Mouse (Mus musculus): ENCODE data around the gene Olig1.

The Olig1 gene

DNA sequence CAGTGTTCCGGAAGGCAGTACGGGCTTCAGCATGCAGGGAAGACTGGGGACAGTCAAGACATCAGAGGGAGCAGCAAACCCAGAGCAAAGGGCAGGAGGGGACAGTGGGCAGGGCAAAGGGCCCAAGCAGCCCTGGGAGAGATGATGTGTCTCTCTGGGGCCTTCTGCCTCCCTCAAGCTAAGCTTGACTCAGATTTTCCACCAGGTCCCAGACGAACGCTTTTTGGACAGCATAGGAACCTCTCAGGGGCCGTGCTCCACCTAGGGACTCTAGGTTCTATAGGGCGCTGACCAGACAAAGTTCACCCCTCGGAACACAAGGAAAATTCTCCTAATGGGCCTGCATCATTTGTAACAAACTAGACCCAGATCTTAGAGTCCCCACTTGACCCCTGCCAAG, 29.8 kb downstream of the Olig1 start:
- in situ Hi-C loops (cut with MboI; ENCODE audit: low pct_unique_long_range_greater_than_20kb in 1 of 2, low sequenced_read_pairs in 2 of 2, unreplicated experiment in 1 of 2), result no loop called here

DNA sequence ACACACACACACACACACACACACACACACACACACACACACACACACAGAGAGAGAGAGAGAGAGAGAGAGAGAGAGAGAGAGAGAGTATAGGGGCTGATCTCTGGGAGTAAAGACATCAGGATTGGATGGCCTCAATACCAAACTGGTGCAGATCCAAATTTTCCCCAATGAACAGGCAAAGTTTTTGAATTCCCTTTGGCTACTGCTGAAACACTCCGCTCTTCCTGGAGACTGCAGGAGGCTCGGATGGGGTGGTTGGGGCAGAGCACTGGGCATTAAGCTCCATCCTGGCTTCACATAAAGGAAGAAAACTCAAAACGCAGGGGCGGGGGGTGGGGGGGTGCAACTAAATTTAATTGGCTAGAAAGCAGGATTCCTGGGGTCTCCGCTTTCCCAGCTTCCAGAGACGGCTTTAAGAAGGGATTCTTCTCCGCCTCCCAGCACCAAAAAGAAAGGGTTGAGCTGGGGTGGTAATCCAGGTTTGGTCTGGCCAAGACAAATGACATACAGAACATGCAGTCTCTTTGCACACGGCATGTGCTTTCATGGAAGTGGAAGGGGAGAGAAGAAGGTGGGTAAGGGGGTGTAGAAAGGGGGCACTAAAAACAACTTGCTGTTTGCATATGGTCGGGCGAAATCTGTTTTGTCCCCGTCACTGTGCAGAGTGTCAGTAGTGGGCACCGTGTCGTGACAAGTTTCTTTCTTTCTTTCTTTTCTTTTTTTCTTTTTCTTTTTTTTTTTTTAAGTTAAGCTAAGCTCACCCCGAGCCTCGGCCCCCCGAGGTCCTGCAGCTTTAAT, 31.3 kb downstream of the Olig1 start:
- in situ Hi-C loops (cut with MboI; ENCODE audit: low pct_unique_long_range_greater_than_20kb in 1 of 2, low sequenced_read_pairs in 2 of 2, unreplicated experiment in 1 of 2), result no loop called here

DNA sequence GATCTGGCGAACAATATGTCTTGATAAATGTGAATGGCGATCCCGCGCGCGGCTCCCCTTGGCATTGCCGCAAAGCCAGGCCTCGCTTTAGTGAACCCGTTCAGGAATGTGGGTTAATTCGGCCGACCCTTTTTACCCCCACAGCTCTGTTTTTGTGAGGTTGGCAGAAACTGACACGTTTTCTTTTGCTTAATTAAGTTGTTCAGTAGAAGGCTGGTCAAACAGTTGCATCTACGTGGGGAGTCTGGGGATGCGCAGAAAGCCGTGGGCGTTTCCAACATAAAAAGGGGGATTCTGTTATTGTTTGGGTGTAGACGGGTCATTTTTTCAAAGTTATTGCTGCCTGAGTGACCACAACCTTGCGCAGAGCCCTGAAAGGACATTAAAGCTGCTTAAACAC, 31.9 kb downstream of the Olig1 start:
- in situ Hi-C loops (cut with MboI; ENCODE audit: low pct_unique_long_range_greater_than_20kb in 1 of 2, low sequenced_read_pairs in 2 of 2, unreplicated experiment in 1 of 2), result no loop called here

GRCm38 (mm10) chr16:91303776-91304709, 34.5 kb downstream of the Olig1 start:
- in situ Hi-C loops (cut with MboI; ENCODE audit: low pct_unique_long_range_greater_than_20kb in 1 of 2, low sequenced_read_pairs in 2 of 2, unreplicated experiment in 1 of 2), result no loop called here

DNA sequence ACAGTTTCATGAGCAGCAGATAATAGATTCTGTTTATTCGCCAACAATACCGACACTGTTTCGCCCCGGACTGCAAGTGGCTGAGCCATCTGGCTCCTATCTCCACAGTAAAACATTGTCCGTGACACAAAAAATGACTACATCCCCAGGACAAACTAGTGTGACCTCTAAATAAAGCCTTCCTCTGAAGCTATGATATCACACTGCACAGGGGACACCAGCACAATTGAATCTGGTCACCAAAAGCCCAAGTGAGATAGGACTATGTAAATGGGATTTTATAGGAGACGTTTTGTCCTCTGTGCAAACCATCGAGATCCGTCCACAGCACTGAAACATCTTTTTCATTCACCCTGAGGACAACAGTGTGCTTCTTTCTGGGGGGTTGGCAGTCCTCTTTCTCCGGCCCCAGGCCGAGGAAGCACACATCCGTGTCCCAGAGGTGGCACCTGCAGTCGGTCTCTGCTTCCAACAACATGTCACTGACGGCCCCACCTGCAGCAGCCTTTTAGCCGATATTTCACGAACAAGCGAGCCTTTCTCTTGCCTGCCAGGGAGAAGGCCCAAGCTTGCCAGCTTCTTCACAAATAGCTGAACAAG, 36.0 kb downstream of the Olig1 start:
- in situ Hi-C loops (cut with MboI; ENCODE audit: low pct_unique_long_range_greater_than_20kb in 1 of 2, low sequenced_read_pairs in 2 of 2, unreplicated experiment in 1 of 2), result no loop called here

DNA sequence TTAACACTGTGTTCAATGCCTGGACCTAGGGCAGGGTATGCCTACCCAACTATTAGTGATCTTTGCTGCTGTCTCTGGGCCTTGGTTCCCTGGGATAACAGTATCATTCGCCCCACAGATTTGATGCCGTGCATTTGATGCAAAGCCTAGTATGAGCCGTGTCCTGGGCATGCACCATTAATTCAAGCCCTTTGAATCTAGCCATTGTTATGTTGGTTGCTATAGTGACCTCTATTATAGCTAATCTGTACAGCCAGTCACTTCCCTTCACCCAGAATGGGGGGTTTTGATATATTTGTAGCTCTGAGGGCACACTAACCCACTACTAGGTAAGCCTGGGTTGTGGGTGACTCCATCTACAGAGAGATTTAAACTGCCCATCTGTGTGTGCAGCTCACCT, 40.3 kb downstream of the Olig1 start:
- in situ Hi-C loops (cut with MboI; ENCODE audit: low pct_unique_long_range_greater_than_20kb in 1 of 2, low sequenced_read_pairs in 2 of 2, unreplicated experiment in 1 of 2), result loop anchor here in 1 of 2 experiments (10.0 kb wide), 1 partner anchor 85 kb away; the partner anchor contains the start of gene Olig2

DNA sequence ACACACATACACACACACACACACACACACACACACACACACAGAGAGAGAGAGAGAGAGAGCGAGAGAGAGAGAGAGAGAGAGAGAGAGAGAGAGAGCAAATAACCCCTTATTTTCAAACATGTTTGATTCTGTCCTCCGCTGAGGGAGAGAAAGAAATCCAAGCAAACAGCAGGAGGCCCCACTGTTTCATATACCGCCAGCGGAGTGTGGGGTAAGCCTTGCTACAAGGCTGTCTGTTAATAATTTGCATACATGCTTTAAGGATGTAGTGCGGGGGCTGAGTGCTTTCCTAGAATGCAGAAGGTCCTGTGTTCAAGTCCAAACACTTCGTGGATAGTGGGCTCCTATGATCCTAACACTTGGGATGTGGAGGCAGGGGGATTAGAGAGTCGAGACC, 43.3 kb downstream of the Olig1 start:
- in situ Hi-C loops (cut with MboI; ENCODE audit: low pct_unique_long_range_greater_than_20kb in 1 of 2, low sequenced_read_pairs in 2 of 2, unreplicated experiment in 1 of 2), result loop anchor here in 1 of 2 experiments (10.0 kb wide), 1 partner anchor 88 kb away; the partner anchor contains the start of gene Olig2

GRCm38 (mm10) chr16:91314114-91314775, 44.7 kb downstream of the Olig1 start:
- in situ Hi-C loops (cut with MboI; ENCODE audit: low pct_unique_long_range_greater_than_20kb in 1 of 2, low sequenced_read_pairs in 2 of 2, unreplicated experiment in 1 of 2), result loop anchor here in 1 of 2 experiments (10.0 kb wide), 1 partner anchor 89 kb away; the partner anchor contains the start of gene Olig2

- in situ Hi-C loops (cut with MboI; ENCODE audit: low pct_unique_long_range_greater_than_20kb in 1 of 2, low sequenced_read_pairs in 2 of 2, unreplicated experiment in 1 of 2), result no loop called here
Measured at GRCm38 (mm10) chr16:91320191-91320590, 50.6 kb downstream of the Olig1 start.

- in situ Hi-C loops (cut with MboI; ENCODE audit: low pct_unique_long_range_greater_than_20kb in 1 of 2, low sequenced_read_pairs in 2 of 2, unreplicated experiment in 1 of 2), result no loop called here
Measured at GRCm38 (mm10) chr16:91320608-91321007, 51.0 kb downstream of the Olig1 start.

All from mouse embryonic stem cell (cell line).